Comparison of ENCODE assay signal across 13 mouse cellular contexts in the genomic region with DNA sequence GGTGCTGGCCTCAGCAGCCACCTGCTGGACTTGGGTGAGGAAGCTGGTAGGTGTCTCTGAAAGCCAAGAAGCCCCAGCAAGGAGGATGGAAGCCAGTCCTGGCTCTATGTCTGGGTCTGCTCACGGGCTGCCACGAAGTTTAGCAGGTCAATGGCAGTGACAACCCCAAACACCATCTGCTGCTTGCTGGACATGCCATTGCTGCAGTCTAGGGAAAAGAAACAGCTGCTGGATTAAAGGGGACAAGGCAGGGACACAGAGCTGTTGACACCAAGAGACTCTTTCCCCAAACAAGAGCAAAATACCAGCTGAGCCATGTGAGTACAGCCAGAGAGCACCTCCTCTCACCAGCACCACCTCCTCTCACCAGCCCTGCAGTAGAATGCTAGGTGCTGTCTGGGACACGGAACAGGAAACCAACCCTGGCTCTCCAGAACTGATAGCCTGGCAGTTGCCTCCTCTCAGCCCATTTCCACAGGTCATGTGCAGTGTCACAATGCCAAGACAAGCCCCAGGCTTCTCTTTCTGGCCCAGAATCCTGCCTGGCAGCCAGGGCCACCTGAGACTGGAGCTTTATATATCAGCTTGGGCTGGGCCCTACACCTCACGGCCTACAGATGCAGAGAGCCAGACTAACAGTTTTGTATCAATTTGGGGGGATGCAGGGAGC. TPM values are rescaled to one million over a fixed set of nuclear protein-coding genes. Genes with fewer than 3 reads are reported as not detected.
DNase-seq lines count a peak whose midpoint lies in the region; ATAC-seq and TF ChIP-seq lines count a peak whose summit lies in the region.
"Had no signal": no experiment of that assay in that cellular context is flagged by ENCODE, and none has a peak within 500 bp of the region (broad histone marks: within the 10 kb centered on the region; RNA-seq: fewer than 3 reads in every experiment).

No protein-coding gene starts in this region.

- H3K4me3 ChIP-seq in kidney, postnatal 0 days (replicated peaks; ENCODE audit: low read depth, low read length): no peak overlapping the region
- no peak overlapping the region for H3K4me3 ChIP-seq in kidney, embryonic 15.5 days (replicated peaks)
- H3K4me3 ChIP-seq: forebrain, embryonic 10.5 days; heart, embryonic 15.5 days; midbrain, embryonic 12.5 days had no signal

- 72% methylated on average over 4 of the region's 4 CpGs for WGBS in kidney, postnatal 0 days
- 63% methylated on average over 4 of the region's 4 CpGs for WGBS in kidney, embryonic 15.5 days

- no peak overlapping the region for H3K9ac ChIP-seq in kidney, postnatal 0 days (ENCODE audit: low read depth, low read length)
- H3K9ac ChIP-seq in kidney, embryonic 15.5 days: no peak overlapping the region
- H3K9ac ChIP-seq: heart, embryonic 15.5 days; liver, embryonic 14.5 days; midbrain, embryonic 12.5 days had no signal

- peak; percentile 10 for DNase-seq in kidney, postnatal 0 days (ENCODE audit: low spot score)
- no peak for DNase-seq in kidney, adult 18-20 months
- DNase-seq in heart, adult 8-10 months (ENCODE audit: low spot score): peak; percentile 50
- DNase-seq in heart, postnatal 25 days (ENCODE audit: low spot score): peak; percentile 30
- DNase-seq in adrenal gland, postnatal 10 days: no peak
- DNase-seq: adrenal gland, adult 8-10 months had no signal

- no peaks in the 10 kb centered on the region for H3K36me3 ChIP-seq in kidney, postnatal 0 days (ENCODE audit: insufficient read depth, low read length)
- H3K36me3 ChIP-seq in kidney, embryonic 15.5 days: no peaks in the 10 kb centered on the region
- H3K36me3 ChIP-seq: forebrain, embryonic 10.5 days; heart, embryonic 15.5 days; midbrain, embryonic 12.5 days had no signal

- H3K27ac ChIP-seq in kidney, postnatal 0 days: no peak overlapping the region
- no peak overlapping the region for H3K27ac ChIP-seq in kidney, embryonic 15.5 days
- H3K27ac ChIP-seq: heart, embryonic 15.5 days; liver, embryonic 14.5 days; midbrain, embryonic 12.5 days had no signal

- no peak overlapping the region for H3K4me2 ChIP-seq in kidney, postnatal 0 days (ENCODE audit: low read length)
- H3K4me2 ChIP-seq in kidney, embryonic 15.5 days: no peak overlapping the region
- H3K4me2 ChIP-seq: heart, embryonic 15.5 days; midbrain, embryonic 12.5 days had no signal

- no peaks in the 10 kb centered on the region for H3K4me1 ChIP-seq in kidney, postnatal 0 days (replicated peaks; ENCODE audit: insufficient read depth, low read length)
- no peaks in the 10 kb centered on the region for H3K4me1 ChIP-seq in kidney, embryonic 15.5 days
- H3K4me1 ChIP-seq: forebrain, embryonic 10.5 days; midbrain, embryonic 12.5 days had no signal

- ATAC-seq in kidney, postnatal 0 days (replicated peaks; ENCODE audit: low FRiP score, low read depth): no peak
- ATAC-seq in megakaryocyte progenitor cell, adult 5-6 weeks (replicated peaks; ENCODE audit: poor library complexity): peak; percentile 29; the same call in 1 of the 2 replicates
- ATAC-seq in kidney, embryonic 15.5 days (replicated peaks; ENCODE audit: low FRiP score): no peak
- ATAC-seq: intestine, embryonic 16.5 days had no signal

- TF ChIP-seq CTCF in kidney, postnatal 0 days (IDR thresholded peaks at IDR 0.05; ENCODE audit: low read depth): no peak

- no peaks in the 10 kb centered on the region for H3K27me3 ChIP-seq in kidney, postnatal 0 days (ENCODE audit: insufficient read depth, low read length)
- H3K27me3 ChIP-seq in kidney, embryonic 15.5 days: no peaks in the 10 kb centered on the region
- H3K27me3 ChIP-seq: heart, embryonic 15.5 days; midbrain, embryonic 12.5 days had no signal

- intact Hi-C loops in heart, postnatal 25 days (cut with DNase I): no loop called here

- H3K9me3 ChIP-seq in kidney, postnatal 0 days (replicated peaks; ENCODE audit: low read length): no peaks in the 10 kb centered on the region
- no peaks in the 10 kb centered on the region for H3K9me3 ChIP-seq in kidney, embryonic 15.5 days (replicated peaks)
- H3K9me3 ChIP-seq: forebrain, embryonic 10.5 days; heart, embryonic 15.5 days; midbrain, embryonic 12.5 days had no signal

RNA-seq across cellular contexts. Expression of gene Cbs, which starts 23.8 kb away (rescaled TPM):
- polyA plus RNA-seq in kidney, postnatal 0 days (2015; fragmentation: Nextera tagmentation; extraction: Ambion mirVana): 3.5 and 4.0 TPM in 2 replicates
- 10 to 100 TPM in 1 of 4 experiments, 1 to 10 TPM in 3; 5.4 to 11.7 (median 7.0) TPM for total RNA-seq in heart, adult 8-10 months (2022)
- 1 to 10 TPM; 1.6 to 2.6 TPM for total RNA-seq in heart, postnatal 25 days (2021)
- total RNA-seq in megakaryocyte progenitor cell, adult 5-6 weeks (2015): not detected in 2 replicates
- total RNA-seq in megakaryocyte progenitor cell, adult 5-6 weeks (2017): 0.14 TPM in 1 of 2 replicates, not detected in the other
- 10 to 100 TPM; 17.8 to 39.9 TPM for total RNA-seq in adrenal gland, postnatal 10 days (2021)
- polyA plus RNA-seq in kidney, embryonic 15.5 days (2015; fragmentation: Nextera tagmentation; extraction: Ambion mirVana): 3.1 and 3.2 TPM in 2 replicates

RNA-seq across cellular contexts. Expression of gene U2af1, which starts 45.5 kb away (rescaled TPM):
- polyA plus RNA-seq in kidney, postnatal 0 days (2015; fragmentation: Nextera tagmentation; extraction: Ambion mirVana): 238 and 258 TPM in 2 replicates
- total RNA-seq in heart, adult 8-10 months (2022): 10 to 100 TPM; 63.4 to 76.0 (median 68.3) TPM
- 10 to 100 TPM; 70.7 to 70.9 TPM for total RNA-seq in heart, postnatal 25 days (2021)
- total RNA-seq in megakaryocyte progenitor cell, adult 5-6 weeks (2015): 77.1 and 82.0 TPM in 2 replicates
- 286 and 323 TPM in 2 replicates for total RNA-seq in megakaryocyte progenitor cell, adult 5-6 weeks (2017)
- 100 to 1,000 TPM; 145 to 150 TPM for total RNA-seq in adrenal gland, postnatal 10 days (2021)
- 335 and 336 TPM in 2 replicates for polyA plus RNA-seq in kidney, embryonic 15.5 days (2015; fragmentation: Nextera tagmentation; extraction: Ambion mirVana)

RNA-seq across cellular contexts. Expression of gene Pknox1, which starts 48.7 kb away (rescaled TPM):
- polyA plus RNA-seq in kidney, postnatal 0 days (2015; fragmentation: Nextera tagmentation; extraction: Ambion mirVana): 21.5 and 24.6 TPM in 2 replicates
- total RNA-seq in heart, adult 8-10 months (2022): 10 to 100 TPM in 2 of 4 experiments, 1 to 10 TPM in 2; 7.4 to 13.1 (median 10.4) TPM
- 10 to 100 TPM in 1 of 2 experiments, 1 to 10 TPM in 1; 9.9 to 14.6 TPM for total RNA-seq in heart, postnatal 25 days (2021)
- 15.0 and 18.9 TPM in 2 replicates for total RNA-seq in megakaryocyte progenitor cell, adult 5-6 weeks (2015)
- 19.8 and 21.2 TPM in 2 replicates for total RNA-seq in megakaryocyte progenitor cell, adult 5-6 weeks (2017)
- total RNA-seq in adrenal gland, postnatal 10 days (2021): 10 to 100 TPM; 15.4 to 21.8 TPM
- polyA plus RNA-seq in kidney, embryonic 15.5 days (2015; fragmentation: Nextera tagmentation; extraction: Ambion mirVana): 36.7 and 40.5 TPM in 2 replicates

Comparison
In these comparisons a context has a peak if more than half of its experiments do, and no peak if none do; other contexts are left out.
1. DNase-seq: peak in kidney, postnatal 0 days (single experiment), heart, adult 8-10 months (single experiment) and heart, postnatal 25 days (single experiment); none in kidney, adult 18-20 months (single experiment) and adrenal gland, postnatal 10 days (single experiment).